8 mouse cellular contexts compared by ENCODE assay signal in the genomic region with DNA sequence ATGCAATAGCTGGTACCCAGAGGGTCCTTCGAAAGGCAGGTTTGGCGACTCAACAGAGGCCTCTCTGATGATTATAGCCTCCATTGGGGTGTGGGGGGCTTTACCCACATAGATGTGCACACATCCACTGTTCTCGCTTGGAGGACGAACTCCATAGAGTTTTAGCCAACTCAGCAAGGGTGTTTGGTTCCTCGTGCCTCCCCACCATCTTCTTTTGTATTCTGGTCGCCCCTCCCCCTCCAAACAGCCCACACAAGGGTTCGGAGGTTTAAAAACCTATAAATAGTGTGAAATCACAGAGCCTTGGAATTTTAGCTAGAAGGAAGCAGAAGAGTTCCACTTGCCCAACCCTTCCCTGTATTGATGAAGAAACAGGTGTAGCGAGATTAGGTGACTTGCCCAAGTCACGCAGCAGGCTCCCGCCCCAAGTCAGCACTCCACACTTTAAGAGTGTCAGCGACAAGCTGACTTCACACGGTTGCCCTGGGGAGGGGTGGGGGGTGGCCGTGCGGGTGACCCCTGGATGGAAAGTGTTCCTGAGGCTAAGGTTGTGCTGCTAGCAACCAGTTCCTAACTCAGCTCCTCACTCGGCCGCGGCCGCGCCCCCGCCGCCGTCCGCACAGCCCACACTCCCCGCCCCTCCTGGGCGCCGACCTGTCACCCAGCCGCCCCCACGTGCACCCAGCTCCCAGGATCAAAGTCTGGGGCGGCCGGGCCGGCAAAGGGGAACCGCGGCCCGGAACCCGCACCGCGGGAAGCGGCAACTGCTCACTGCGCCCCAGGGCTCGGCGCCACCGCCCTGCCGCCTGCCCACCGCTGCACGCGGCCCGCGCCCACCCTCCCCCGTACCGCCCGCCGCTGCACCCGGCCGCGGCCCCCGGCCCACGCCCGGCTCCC. TPM values are rescaled to one million over a fixed set of nuclear protein-coding genes. Genes with fewer than 3 reads are reported as not detected.
DNase-seq lines count a peak whose midpoint lies in the region; ATAC-seq and TF ChIP-seq lines count a peak whose summit lies in the region.

No protein-coding gene starts in this region.

- no peaks in the 10 kb centered on the region for H3K27me3 ChIP-seq in heart, embryonic 13.5 days (replicated peaks)
- H3K27me3 ChIP-seq in embryonic facial prominence, embryonic 15.5 days, result no peaks in the 10 kb centered on the region
- H3K27me3 ChIP-seq in intestine, embryonic 15.5 days (replicated peaks), result no peaks in the 10 kb centered on the region
- H3K27me3 ChIP-seq in liver, postnatal 0 days (ENCODE audit: insufficient read depth, low read length), result no peaks in the 10 kb centered on the region
- H3K27me3 ChIP-seq in neural tube, embryonic 13.5 days, result no peaks in the 10 kb centered on the region

- peaks cover 22% of the 10 kb centered on the region for H3K36me3 ChIP-seq in heart, embryonic 13.5 days
- peaks cover 9% of the 10 kb centered on the region for H3K36me3 ChIP-seq in embryonic facial prominence, embryonic 15.5 days
- peaks cover 7% of the 10 kb centered on the region; the same call in 1 of the 2 replicates for H3K36me3 ChIP-seq in intestine, embryonic 15.5 days
- H3K36me3 ChIP-seq in liver, postnatal 0 days (replicated peaks; ENCODE audit: insufficient read depth, low read length), result peaks cover 10% of the 10 kb centered on the region
- peaks cover 15% of the 10 kb centered on the region for H3K36me3 ChIP-seq in neural tube, embryonic 13.5 days

- H3K4me1 ChIP-seq in heart, embryonic 13.5 days, result peaks cover 42% of the 10 kb centered on the region
- H3K4me1 ChIP-seq in embryonic facial prominence, embryonic 15.5 days, result peaks cover 40% of the 10 kb centered on the region
- H3K4me1 ChIP-seq in intestine, embryonic 15.5 days (replicated peaks), result peaks cover 27% of the 10 kb centered on the region
- H3K4me1 ChIP-seq in liver, postnatal 0 days (ENCODE audit: insufficient read depth), result peaks cover 22% of the 10 kb centered on the region
- peaks cover 45% of the 10 kb centered on the region for H3K4me1 ChIP-seq in neural tube, embryonic 13.5 days (replicated peaks)

- WGBS in heart, embryonic 13.5 days, result 14% methylated on average over 16 of the region's 58 CpGs
- 4% methylated on average over 40 of the region's 58 CpGs for WGBS in embryonic facial prominence, embryonic 15.5 days
- WGBS in intestine, embryonic 15.5 days, result 4% methylated on average over 56 of the region's 58 CpGs
- 7% methylated on average over 43 of the region's 58 CpGs for WGBS in liver, postnatal 0 days (ENCODE audit: insufficient replicate concordance)
- 4% methylated on average over 51 of the region's 58 CpGs for WGBS in neural tube, embryonic 13.5 days

- peak; percentile 73 for ATAC-seq in heart, embryonic 13.5 days (ENCODE audit: extremely low read depth, insufficient number of reproducible peaks, low FRiP score, low TSS enrichment)
- peak; percentile 68 for ATAC-seq in embryonic facial prominence, embryonic 15.5 days (ENCODE audit: insufficient number of reproducible peaks, low FRiP score, low TSS enrichment, low read depth)
- ATAC-seq in intestine, embryonic 15.5 days, result peak; percentile 85
- ATAC-seq in liver, postnatal 0 days, result peak; percentile 64
- peak; percentile 73 for ATAC-seq in neural tube, embryonic 13.5 days (ENCODE audit: low read depth)

- peak overlapping the region; percentile 80 for H3K4me3 ChIP-seq in heart, embryonic 13.5 days
- peak overlapping the region; percentile 98 for H3K4me3 ChIP-seq in embryonic facial prominence, embryonic 15.5 days (replicated peaks)
- H3K4me3 ChIP-seq in intestine, embryonic 15.5 days (replicated peaks), result peak overlapping the region; percentile 69
- peak overlapping the region; percentile 65 for H3K4me3 ChIP-seq in liver, postnatal 0 days (ENCODE audit: low read depth, low read length)
- H3K4me3 ChIP-seq in neural tube, embryonic 13.5 days, result peak overlapping the region; percentile 96

- TF ChIP-seq CTCF in liver, postnatal 0 days (IDR thresholded peaks at IDR 0.05; ENCODE audit: low read depth), result no peak

- H3K9ac ChIP-seq in heart, embryonic 13.5 days, result peak overlapping the region; percentile 88
- H3K9ac ChIP-seq in embryonic facial prominence, embryonic 15.5 days, result peak overlapping the region; percentile 59
- H3K9ac ChIP-seq in intestine, embryonic 15.5 days, result peak overlapping the region; percentile 70
- peak overlapping the region; percentile 65 for H3K9ac ChIP-seq in liver, postnatal 0 days (replicated peaks)
- peak overlapping the region; percentile 82 for H3K9ac ChIP-seq in neural tube, embryonic 13.5 days

- TF ChIP-seq EP300 in liver, postnatal 0 days (IDR thresholded peaks at IDR 0.05; ENCODE audit: low read depth), result no peak

- H3K27ac ChIP-seq in heart, embryonic 13.5 days (replicated peaks), result peak overlapping the region; percentile 68; the same call in 1 of the 2 replicates
- peak overlapping the region; percentile 82 for H3K27ac ChIP-seq in embryonic facial prominence, embryonic 15.5 days (replicated peaks)
- peak overlapping the region; percentile 68 for H3K27ac ChIP-seq in intestine, embryonic 15.5 days
- H3K27ac ChIP-seq in liver, postnatal 0 days (ENCODE audit: low read depth), result peak overlapping the region; percentile 81
- H3K27ac ChIP-seq in neural tube, embryonic 13.5 days (replicated peaks), result 0 out of 2 replicates have a peak overlapping the region, but pooled peaks have one; percentile 49

- no peaks in the 10 kb centered on the region for H3K9me3 ChIP-seq in heart, embryonic 13.5 days
- no peaks in the 10 kb centered on the region for H3K9me3 ChIP-seq in embryonic facial prominence, embryonic 15.5 days (replicated peaks)
- no peaks in the 10 kb centered on the region for H3K9me3 ChIP-seq in intestine, embryonic 15.5 days
- no peaks in the 10 kb centered on the region for H3K9me3 ChIP-seq in liver, postnatal 0 days (ENCODE audit: low read length)
- no peaks in the 10 kb centered on the region for H3K9me3 ChIP-seq in neural tube, embryonic 13.5 days

- no peak for DNase-seq in heart, adult 8-10 months (ENCODE audit: low spot score)
- DNase-seq in MN1 (ENCODE audit: low spot score), result peak; percentile 68
- no peak for DNase-seq in liver, postnatal 0 days
- no peak for DNase-seq in ovary, postnatal 10 days (ENCODE audit: low spot score)

- peak overlapping the region; percentile 93 for H3K4me2 ChIP-seq in heart, embryonic 13.5 days
- peak overlapping the region; percentile 90 for H3K4me2 ChIP-seq in embryonic facial prominence, embryonic 15.5 days (replicated peaks)
- peak overlapping the region; percentile 93 for H3K4me2 ChIP-seq in intestine, embryonic 15.5 days (replicated peaks)
- H3K4me2 ChIP-seq in liver, postnatal 0 days (ENCODE audit: low read depth, low read length), result peak overlapping the region; percentile 81
- peak overlapping the region; percentile 86 for H3K4me2 ChIP-seq in neural tube, embryonic 13.5 days

RNA-seq across cellular contexts. Expression of a gene that starts 0.7 kb away (rescaled TPM):
- 1.2 and 1.8 TPM in 2 replicates for polyA plus RNA-seq in heart, embryonic 13.5 days (2015; fragmentation: Nextera tagmentation; extraction: Ambion mirVana)
- 10 to 100 TPM; 16.2 to 19.5 (median 16.6) TPM for total RNA-seq in heart, adult 8-10 months (2022)
- 4.0 and 4.6 TPM in 2 replicates for polyA plus RNA-seq in embryonic facial prominence, embryonic 15.5 days (2015; fragmentation: Nextera tagmentation; extraction: Ambion mirVana)
- 4.5 and 5.5 TPM in 2 replicates for polyA plus RNA-seq in intestine, embryonic 15.5 days (2015; fragmentation: Nextera tagmentation; extraction: Ambion mirVana)
- 4.3 and 7.0 TPM in 2 replicates for polyA plus RNA-seq in liver, postnatal 0 days (2015; fragmentation: Nextera tagmentation; extraction: Ambion mirVana)
- polyA plus RNA-seq in neural tube, embryonic 13.5 days (2015; fragmentation: Nextera tagmentation; extraction: Ambion mirVana), result 3.5 and 3.6 TPM in 2 replicates
